Mouse (Mus musculus): ENCODE data around the gene Ntrk3.

- TF ChIP-seq POLR2A (IDR thresholded peaks at IDR 0.05; ENCODE audit: borderline replicate concordance, extremely low read depth, low read depth, low read length) (no peak), CTCF (IDR thresholded peaks at IDR 0.05; ENCODE audit: insufficient read depth, low read length) (no peak)
Measured at GRCm38 (mm10) chr7:78388101-78388500, 349.7 kb downstream of the Ntrk3 start.

Measured in lung, adult 2 months (tissue).